Comparison of ENCODE assay signal across 9 mouse cellular contexts in genomic region chr10:63429023-63429340, GRCm38 (mm10). TPM values are rescaled to one million over a fixed set of nuclear protein-coding genes. Genes with fewer than 3 reads are reported as not detected.
DNase-seq lines count a peak whose midpoint lies in the region; ATAC-seq and TF ChIP-seq lines count a peak whose summit lies in the region.
"Had no signal": no experiment of that assay in that cellular context is flagged by ENCODE, and none has a peak within 500 bp of the region (broad histone marks: within the 10 kb centered on the region; RNA-seq: fewer than 3 reads in every experiment).

No protein-coding gene starts in this region.

- ATAC-seq in embryonic facial prominence, embryonic 14.5 days (ENCODE audit: low read depth), result no peak
- ATAC-seq in intestine, embryonic 16.5 days, result no peak; the same call in 1 of the 2 replicates
- ATAC-seq in neural tube, embryonic 12.5 days (ENCODE audit: low FRiP score, low read depth), result no peak

- peak overlapping the region; percentile 93 for H3K4me3 ChIP-seq in left cerebral cortex, adult 2 months
- H3K4me3 ChIP-seq in embryonic facial prominence, embryonic 14.5 days (ENCODE audit: low read depth, low read length), result peak overlapping the region; percentile 88
- peak overlapping the region; percentile 84 for H3K4me3 ChIP-seq in intestine, embryonic 16.5 days (ENCODE audit: low read length)
- peak overlapping the region; percentile 65 for H3K4me3 ChIP-seq in neural tube, embryonic 12.5 days

- no peaks in the 10 kb centered on the region for H3K9me3 ChIP-seq in embryonic facial prominence, embryonic 14.5 days (ENCODE audit: control insufficient read depth, low read length)
- no peaks in the 10 kb centered on the region for H3K9me3 ChIP-seq in intestine, embryonic 16.5 days (ENCODE audit: control insufficient read depth, low read length)
- no peaks in the 10 kb centered on the region for H3K9me3 ChIP-seq in neural tube, embryonic 12.5 days

- no peaks in the 10 kb centered on the region for H3K36me3 ChIP-seq in embryonic facial prominence, embryonic 14.5 days (ENCODE audit: control insufficient read depth, insufficient read depth, low read length)
- H3K36me3 ChIP-seq in intestine, embryonic 16.5 days (ENCODE audit: control insufficient read depth, insufficient read depth, low read length), result no peaks in the 10 kb centered on the region
- no peaks in the 10 kb centered on the region for H3K36me3 ChIP-seq in neural tube, embryonic 12.5 days

- H3K27me3 ChIP-seq in embryonic facial prominence, embryonic 14.5 days (replicated peaks; ENCODE audit: control insufficient read depth, insufficient read depth, low read length), result no peaks in the 10 kb centered on the region
- H3K27me3 ChIP-seq in intestine, embryonic 16.5 days (replicated peaks; ENCODE audit: control insufficient read depth, insufficient read depth, low read length), result no peaks in the 10 kb centered on the region
- no peaks in the 10 kb centered on the region for H3K27me3 ChIP-seq in neural tube, embryonic 12.5 days (replicated peaks)

- peak overlapping the region; percentile 65 for H3K4me2 ChIP-seq in embryonic facial prominence, embryonic 14.5 days (ENCODE audit: low read depth, low read length)
- peak overlapping the region; percentile 77 for H3K4me2 ChIP-seq in intestine, embryonic 16.5 days (ENCODE audit: low read depth, low read length)
- peak overlapping the region; percentile 75 for H3K4me2 ChIP-seq in neural tube, embryonic 12.5 days (replicated peaks)

- WGBS in embryonic facial prominence, embryonic 14.5 days, result 3% methylated on average over 11 of the region's 11 CpGs
- WGBS in intestine, embryonic 16.5 days, result 2% methylated on average over 11 of the region's 11 CpGs
- WGBS in neural tube, embryonic 12.5 days, result 3% methylated on average over 11 of the region's 11 CpGs

- H3K9ac ChIP-seq in embryonic facial prominence, embryonic 14.5 days (ENCODE audit: low read depth, low read length), result peak overlapping the region; percentile 61
- peak overlapping the region; percentile 69 for H3K9ac ChIP-seq in intestine, embryonic 16.5 days (ENCODE audit: low read depth, low read length)
- H3K9ac ChIP-seq in neural tube, embryonic 12.5 days, result peak overlapping the region; percentile 52

- DNase-seq in left cerebral cortex, adult 2 months (ENCODE audit: extremely low spot score in 1 of 2, low spot score in 2 of 2), result no peak
- DNase-seq in left cerebral cortex, postnatal 10 days (ENCODE audit: extremely low spot score in 1 of 2, low spot score in 2 of 2), result no peak
- DNase-seq in embryonic facial prominence, embryonic 14.5 days (ENCODE audit: low spot score), result no peak
- DNase-seq in thymus, postnatal 0 days (ENCODE audit: low spot score), result no peak
- no peak for DNase-seq in thymus, adult 18-20 months
- no peak for DNase-seq in cerebellum, adult 9-11 months

- intact Hi-C loops in left cerebral cortex, adult 2 months (cut with DNase I), result loop anchor here (2.0 to 10.0 kb wide), 4 partner anchors 46 to 656 kb away; partner anchors contain the start of gene Dnajc12
- intact Hi-C loops in left cerebral cortex, postnatal 10 days (cut with DNase I), result loop anchor here (10.0 kb wide), 2 partner anchors 146 to 656 kb away; no protein-coding TSS in a partner anchor

- H3K27ac ChIP-seq in left cerebral cortex, adult 2 months, result no peak overlapping the region
- H3K27ac ChIP-seq in embryonic facial prominence, embryonic 14.5 days (replicated peaks; ENCODE audit: low read depth, low read length), result peak overlapping the region; percentile 46
- peak overlapping the region; percentile 66 for H3K27ac ChIP-seq in intestine, embryonic 16.5 days (ENCODE audit: low read length)
- H3K27ac ChIP-seq in neural tube, embryonic 12.5 days, result no peak overlapping the region

- TF ChIP-seq CTCF in left cerebral cortex, adult 2 months (IDR thresholded peaks at IDR 0.05), result no peak

- no peaks in the 10 kb centered on the region for H3K4me1 ChIP-seq in embryonic facial prominence, embryonic 14.5 days (ENCODE audit: control insufficient read depth, insufficient read depth, low read length)
- H3K4me1 ChIP-seq in intestine, embryonic 16.5 days (ENCODE audit: control insufficient read depth, insufficient read depth, low read length), result no peaks in the 10 kb centered on the region
- no peaks in the 10 kb centered on the region for H3K4me1 ChIP-seq in neural tube, embryonic 12.5 days

RNA-seq across cellular contexts. Expression of gene Ctnna3, which starts 0.9 kb away (rescaled TPM):
- total RNA-seq in left cerebral cortex, adult 2 months (2021), result 1 to 10 TPM; 2.1 to 2.2 TPM
- total RNA-seq in left cerebral cortex, postnatal 10 days (2021), result 1 to 10 TPM; 1.4 TPM
- 1.6 and 1.8 TPM in 2 replicates for polyA plus RNA-seq in embryonic facial prominence, embryonic 14.5 days (2014; fragmentation: Nextera tagmentation; extraction: Ambion mirVana)
- polyA plus RNA-seq in intestine, embryonic 16.5 days (2015; fragmentation: Nextera tagmentation; extraction: Ambion mirVana), result 0.77 and 0.89 TPM in 2 replicates
- polyA plus RNA-seq in neural tube, embryonic 12.5 days (2016; fragmentation: Nextera tagmentation; extraction: Ambion mirVana), result 0.90 and 1.1 TPM in 2 replicates
- polyA plus RNA-seq in thymus, postnatal 0 days (2015; fragmentation: Nextera tagmentation; extraction: Ambion mirVana), result 0.36 and 0.48 TPM in 2 replicates

RNA-seq across cellular contexts. Expression of gene Gm7075, which starts 7.4 kb away (rescaled TPM):
- not detected for total RNA-seq in left cerebral cortex, adult 2 months (2021)
- total RNA-seq in left cerebral cortex, postnatal 10 days (2021), result not detected
- not detected in 2 replicates for polyA plus RNA-seq in embryonic facial prominence, embryonic 14.5 days (2014; fragmentation: Nextera tagmentation; extraction: Ambion mirVana)
- not detected in 2 replicates for polyA plus RNA-seq in intestine, embryonic 16.5 days (2015; fragmentation: Nextera tagmentation; extraction: Ambion mirVana)
- not detected in 2 replicates for polyA plus RNA-seq in neural tube, embryonic 12.5 days (2016; fragmentation: Nextera tagmentation; extraction: Ambion mirVana)
- polyA plus RNA-seq in thymus, postnatal 0 days (2015; fragmentation: Nextera tagmentation; extraction: Ambion mirVana), result not detected in 2 replicates
- polyA plus RNA-seq: large intestine, adult 2 months had no signal

RNA-seq across cellular contexts. Expression of gene Dnajc12, which starts 46.7 kb away (rescaled TPM):
- 10 to 100 TPM; 23.0 to 24.0 TPM for total RNA-seq in left cerebral cortex, adult 2 months (2021)
- 10 to 100 TPM in 1 of 2 experiments, 1 to 10 TPM in 1; 9.0 to 13.0 TPM for total RNA-seq in left cerebral cortex, postnatal 10 days (2021)
- 8.3 and 10.1 TPM in 2 replicates for polyA plus RNA-seq in embryonic facial prominence, embryonic 14.5 days (2014; fragmentation: Nextera tagmentation; extraction: Ambion mirVana)
- 6.8 TPM in 2 replicates for polyA plus RNA-seq in intestine, embryonic 16.5 days (2015; fragmentation: Nextera tagmentation; extraction: Ambion mirVana)
- polyA plus RNA-seq in neural tube, embryonic 12.5 days (2016; fragmentation: Nextera tagmentation; extraction: Ambion mirVana), result 19.3 and 21.1 TPM in 2 replicates
- 10.7 and 11.1 TPM in 2 replicates for polyA plus RNA-seq in thymus, postnatal 0 days (2015; fragmentation: Nextera tagmentation; extraction: Ambion mirVana)

RNA-seq across cellular contexts. Expression of gene Sirt1, which starts 47.5 kb away (rescaled TPM):
- total RNA-seq in left cerebral cortex, adult 2 months (2021), result 10 to 100 TPM; 14.0 to 14.6 TPM
- 10 to 100 TPM; 12.8 TPM for total RNA-seq in left cerebral cortex, postnatal 10 days (2021)
- 6.8 and 7.5 TPM in 2 replicates for polyA plus RNA-seq in embryonic facial prominence, embryonic 14.5 days (2014; fragmentation: Nextera tagmentation; extraction: Ambion mirVana)
- 2.2 and 3.3 TPM in 2 replicates for polyA plus RNA-seq in intestine, embryonic 16.5 days (2015; fragmentation: Nextera tagmentation; extraction: Ambion mirVana)
- 10.8 and 10.9 TPM in 2 replicates for polyA plus RNA-seq in neural tube, embryonic 12.5 days (2016; fragmentation: Nextera tagmentation; extraction: Ambion mirVana)
- polyA plus RNA-seq in thymus, postnatal 0 days (2015; fragmentation: Nextera tagmentation; extraction: Ambion mirVana), result 8.6 and 9.5 TPM in 2 replicates

Comparison
In these comparisons a context has a peak if more than half of its experiments do, and no peak if none do; other contexts are left out.
1. H3K27ac ChIP-seq: peak in embryonic facial prominence, embryonic 14.5 days (single experiment) and intestine, embryonic 16.5 days (single experiment); none in left cerebral cortex, adult 2 months (single experiment) and neural tube, embryonic 12.5 days (single experiment).
2. Peak in every context shown above with its lines, with median percentiles within 50 percentile points of each other: H3K4me3 ChIP-seq, H3K4me2 ChIP-seq and H3K9ac ChIP-seq.